Mouse (Mus musculus) liver (tissue): ENCODE results near the gene Tshz2.
A peak's percentile ranks its signal among the peaks of the same experiment; 100 is the strongest.

Experiments used
- DNase-seq: peaks from one replicate; pipeline ENCODE4 v3.0.0-alpha.2; 2020; ENCODE audit warnings: mixed read lengths

The Tshz2 gene

DNA sequence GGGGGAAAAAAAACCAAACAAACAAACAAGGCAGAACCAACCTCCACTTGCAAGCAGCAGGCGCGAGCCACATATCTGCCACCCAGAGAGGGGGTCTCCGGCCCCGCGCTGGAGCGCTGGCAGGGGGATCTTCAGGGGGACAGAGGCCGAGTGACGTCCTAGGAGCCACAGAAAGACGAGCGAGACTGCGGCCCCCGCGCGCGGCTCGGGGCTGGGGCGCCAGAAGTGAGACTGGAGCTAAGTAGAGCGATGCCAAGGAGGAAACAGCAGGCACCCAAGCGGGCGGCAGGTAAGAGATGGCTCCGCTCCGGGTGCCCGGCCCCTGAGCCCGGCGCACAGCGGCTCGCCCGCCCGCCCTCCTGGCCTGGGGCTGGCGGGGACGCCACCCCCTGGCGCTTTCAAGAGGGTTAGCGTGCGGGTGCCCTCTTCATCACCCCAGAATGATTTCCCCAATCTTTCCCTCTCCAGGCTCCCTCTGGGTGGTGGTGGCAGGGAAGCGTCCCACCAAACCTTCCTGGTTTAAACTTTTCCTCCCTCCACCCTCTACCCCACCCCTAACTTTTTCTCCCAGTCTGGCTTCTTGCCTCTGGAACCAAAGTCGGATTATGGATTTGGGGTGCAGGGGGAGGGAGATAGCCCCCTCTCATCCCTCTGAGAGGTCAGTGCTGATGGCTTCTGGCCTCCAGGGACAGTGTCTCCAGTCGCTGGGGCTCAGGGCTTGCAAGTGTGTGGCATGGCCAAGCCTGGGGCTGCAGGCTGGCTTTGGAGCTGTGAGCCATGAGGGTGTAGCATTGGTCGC lies 877 bp downstream of the Tshz2 start:
- no peak for DNase-seq

DNA sequence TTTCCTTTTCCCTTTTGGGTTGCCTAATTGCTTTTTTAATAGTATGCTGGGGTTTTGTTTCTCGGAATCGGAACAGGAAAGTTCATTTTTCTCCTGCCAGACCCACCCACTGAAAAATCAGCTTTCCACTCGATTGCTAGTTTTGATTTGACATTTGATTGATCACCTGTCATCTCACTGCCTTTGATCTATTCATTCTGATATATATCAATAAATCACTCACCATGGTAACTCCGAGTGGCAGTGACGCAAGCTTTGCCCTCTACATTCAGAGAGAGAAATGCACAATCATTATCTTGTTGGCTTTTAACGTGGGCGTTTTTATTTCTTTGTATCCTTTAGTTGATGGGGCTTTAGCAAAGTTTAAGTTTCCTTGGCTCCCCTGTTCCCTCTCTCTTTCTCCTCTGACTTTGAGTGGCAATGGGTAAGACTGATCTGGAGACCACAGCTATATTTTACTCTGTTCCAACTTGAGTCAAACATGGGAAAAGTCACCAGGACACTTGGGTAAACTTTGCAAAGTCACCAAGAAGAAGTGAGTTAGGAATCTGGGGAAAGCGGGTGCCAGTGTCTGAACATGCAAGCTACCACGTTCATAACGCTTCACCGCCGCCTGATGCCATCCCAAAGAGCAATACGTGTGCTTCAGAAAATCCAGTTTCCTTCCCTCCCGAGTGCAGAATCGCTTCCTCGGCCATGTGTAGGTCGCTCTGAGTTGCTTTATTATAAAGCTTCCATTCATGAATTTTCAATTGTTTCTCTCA lies 2.0 kb downstream of the Tshz2 start:
- no peak for DNase-seq

DNA sequence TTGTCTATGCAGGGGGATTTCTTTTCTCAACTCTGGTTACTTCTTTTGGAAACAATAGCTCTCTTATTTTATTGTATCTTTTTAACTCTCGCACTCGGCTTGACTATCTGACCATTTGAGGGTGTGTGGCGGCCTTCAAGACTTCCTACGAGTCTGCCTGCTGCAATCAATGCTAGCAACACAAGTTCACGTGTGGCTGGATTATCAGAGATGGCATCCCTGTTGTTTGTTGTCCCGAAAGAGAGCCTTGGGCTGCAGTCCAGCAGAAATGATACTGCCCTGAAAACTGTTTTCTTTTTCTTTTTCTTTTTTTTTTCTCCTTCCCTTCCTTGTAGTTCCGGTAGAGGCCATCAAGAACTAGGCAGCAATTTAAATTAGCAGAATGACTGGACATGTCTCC lies 2.6 kb downstream of the Tshz2 start:
- DNase-seq = no peak

DNA sequence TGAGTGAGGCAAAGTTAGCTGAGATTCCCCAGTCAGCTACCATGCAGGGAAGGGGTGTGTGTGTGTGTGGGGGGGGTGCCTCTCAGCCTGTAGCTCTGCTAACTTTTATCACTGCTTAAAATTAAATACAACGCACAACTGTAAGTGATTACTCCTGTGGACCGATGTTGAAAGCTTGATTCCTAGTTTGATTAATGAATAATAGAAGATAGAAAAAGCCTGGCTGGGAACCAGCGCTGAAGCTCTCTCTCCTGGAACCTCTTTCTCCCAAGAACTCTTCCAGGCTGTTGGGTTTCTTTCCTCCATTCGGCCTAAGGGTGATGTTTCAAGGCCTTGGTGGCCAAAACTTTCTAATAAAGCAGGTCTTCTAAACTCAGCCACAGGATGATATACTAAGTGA lies 3.6 kb downstream of the Tshz2 start:
- no peak for DNase-seq

DNA sequence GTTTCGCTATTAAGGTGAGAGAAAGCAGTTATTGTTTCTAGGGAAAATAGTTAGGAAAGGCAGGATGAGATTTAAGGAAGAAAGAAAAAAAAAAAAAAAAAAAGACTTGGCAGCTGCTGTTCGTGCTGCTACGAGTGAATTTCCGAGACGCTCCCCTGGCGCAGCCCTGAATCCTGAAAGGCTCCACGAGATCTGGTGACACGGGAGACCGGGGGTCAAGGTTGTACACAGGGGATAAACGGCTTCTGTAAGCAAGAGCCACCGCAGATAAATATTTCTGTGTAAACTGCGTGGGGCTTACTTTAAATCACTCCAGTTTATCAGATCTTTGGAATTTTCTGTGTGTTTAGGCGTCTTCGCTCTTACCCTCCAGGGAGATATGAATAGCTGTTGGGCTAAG lies 8.7 kb downstream of the Tshz2 start:
- DNase-seq = no peak

DNA sequence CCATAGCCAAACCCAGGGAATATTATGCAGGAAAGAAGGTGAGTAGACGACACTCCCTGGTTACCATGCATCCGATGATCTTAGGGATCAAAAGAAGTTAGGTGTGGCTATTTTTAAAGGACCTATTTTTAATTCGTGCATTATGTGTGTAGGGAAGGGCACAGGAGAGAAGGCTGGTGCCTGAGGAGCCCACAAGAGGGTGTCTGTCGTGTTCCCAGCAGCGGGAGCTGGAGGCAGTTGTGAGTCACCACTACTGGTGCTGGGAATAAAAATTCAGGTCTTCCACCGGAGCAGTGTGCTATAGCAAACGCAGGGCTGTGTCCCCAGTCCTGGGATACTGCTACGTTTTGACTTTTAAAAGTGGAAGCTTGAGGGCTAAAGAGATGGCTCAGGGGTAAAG lies 9.6 kb downstream of the Tshz2 start:
- no peak for DNase-seq

DNA sequence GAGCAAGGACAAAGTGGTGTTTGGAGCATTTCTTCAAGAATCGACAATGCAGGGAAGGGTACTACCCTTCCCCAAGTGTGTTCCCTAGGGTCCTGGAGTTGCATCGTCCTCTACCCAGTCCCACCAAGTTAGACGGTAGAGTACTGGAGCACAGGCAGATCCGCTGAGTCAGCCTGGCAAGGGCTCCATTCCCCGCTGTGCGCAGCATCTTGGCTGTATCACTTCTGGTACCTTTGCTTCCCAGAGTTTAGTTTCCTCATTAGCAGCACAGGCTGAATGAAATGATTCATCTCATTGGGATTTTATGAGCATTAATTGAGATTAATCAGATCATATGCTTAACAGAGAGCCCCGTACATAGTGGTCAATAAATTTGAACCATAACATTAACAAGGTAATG lies 14.3 kb downstream of the Tshz2 start:
- no peak for DNase-seq

DNA sequence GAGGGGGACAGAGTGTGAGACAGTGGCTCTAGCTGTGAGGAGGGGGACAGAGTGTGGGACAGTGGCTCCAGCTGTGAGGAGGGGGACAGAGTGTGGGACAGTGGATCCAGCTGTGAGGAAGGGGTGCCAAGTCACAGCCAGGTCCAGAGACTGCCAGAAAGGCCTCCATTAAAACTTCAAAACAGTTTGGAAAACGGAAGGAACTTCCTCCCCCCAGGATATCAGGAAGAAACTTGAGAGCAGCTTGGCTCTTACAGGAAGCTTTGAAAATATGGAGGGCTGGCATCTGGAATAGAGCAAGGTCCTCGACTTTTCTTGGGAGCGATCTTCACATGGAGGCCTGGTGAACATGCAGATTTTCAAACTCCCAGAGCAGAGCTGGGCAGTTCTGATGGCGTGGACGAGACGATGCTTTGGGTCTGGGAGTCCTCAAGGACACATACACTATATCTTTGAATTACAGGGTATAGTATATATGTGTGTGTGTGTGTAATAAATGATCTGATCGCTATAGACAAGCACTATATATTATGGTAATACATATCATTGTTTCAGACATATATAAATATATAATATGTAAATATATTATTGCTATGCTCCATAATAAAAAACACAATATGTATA lies 16.6 kb downstream of the Tshz2 start:
- DNase-seq = no peak

DNA sequence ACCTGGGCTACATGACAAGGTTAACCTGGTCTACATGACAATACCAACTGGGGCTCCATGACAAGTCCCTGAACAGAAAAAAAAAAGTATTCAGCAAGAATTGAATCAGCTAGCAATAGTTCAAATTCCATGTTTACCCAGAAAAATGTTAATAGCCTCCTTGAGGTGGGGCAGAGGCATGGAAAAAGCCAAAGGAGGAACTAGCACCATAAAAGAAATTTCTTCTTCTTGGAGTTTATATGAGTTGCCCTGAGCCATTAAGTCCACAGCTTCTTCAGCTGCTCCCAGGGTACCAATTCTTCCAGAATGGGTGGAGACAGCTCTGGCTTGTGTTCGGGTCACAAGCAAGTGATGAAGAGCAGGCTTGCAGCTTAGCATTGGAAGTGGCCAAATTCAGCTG lies 20.5 kb downstream of the Tshz2 start:
- no peak for DNase-seq

DNA sequence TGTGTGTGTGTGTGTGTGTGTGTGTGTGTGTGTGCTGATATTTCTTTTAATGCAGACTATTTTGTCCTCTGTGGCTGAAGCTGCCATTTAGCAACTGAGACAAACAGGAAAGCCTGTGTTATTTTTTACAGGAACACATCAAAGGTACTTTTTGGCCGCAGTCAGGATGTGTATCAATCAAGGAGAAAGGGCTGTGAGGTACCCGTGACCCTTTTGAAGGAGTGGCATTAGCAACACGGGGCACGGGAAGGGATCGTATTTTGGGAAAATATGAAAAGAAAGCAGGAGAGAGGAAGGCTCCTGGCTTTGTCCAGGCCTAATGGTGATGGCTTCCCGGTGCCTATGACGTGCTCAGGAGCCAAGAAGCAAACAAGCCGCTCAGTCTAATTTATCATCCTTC lies 31.0 kb downstream of the Tshz2 start:
- no peak for DNase-seq

DNA sequence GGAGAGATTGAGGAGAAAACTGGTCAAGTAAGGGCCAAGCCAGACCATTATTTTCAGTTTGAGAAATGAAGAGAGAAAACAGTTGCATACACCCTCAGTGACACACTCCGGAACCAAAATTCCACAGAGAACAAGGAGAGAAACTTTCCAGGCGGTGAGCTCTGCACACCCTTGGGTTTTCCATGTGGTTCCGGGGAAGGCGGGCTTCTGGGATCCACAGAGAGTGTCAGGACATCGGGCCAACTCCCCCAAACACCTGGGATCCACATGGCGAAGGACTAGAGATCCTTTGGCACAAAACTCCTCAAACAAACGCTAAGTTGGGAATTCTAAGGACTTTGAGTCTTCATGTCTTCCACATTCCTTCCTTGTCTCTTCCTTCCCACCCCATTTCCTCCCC lies 38.5 kb downstream of the Tshz2 start:
- no peak for DNase-seq

DNA sequence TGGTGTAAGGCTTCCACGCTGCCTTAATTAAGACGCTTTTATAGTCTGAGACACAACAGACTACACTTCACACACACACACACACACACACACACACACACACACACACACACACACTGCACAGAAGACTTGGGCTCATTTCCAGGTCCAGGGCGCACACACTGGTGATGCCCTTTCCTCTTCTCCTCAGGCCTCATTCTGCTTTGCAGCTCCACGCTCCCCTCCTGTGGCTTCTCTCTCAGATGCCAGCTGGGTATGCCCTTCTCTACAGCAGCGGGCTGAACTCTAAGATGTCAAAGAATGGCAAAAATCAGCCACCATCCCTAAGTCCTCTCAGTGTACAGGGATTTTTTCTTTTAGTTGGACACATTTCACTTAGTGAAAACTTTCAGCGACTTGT lies 41.0 kb downstream of the Tshz2 start:
- DNase-seq = no peak

DNA sequence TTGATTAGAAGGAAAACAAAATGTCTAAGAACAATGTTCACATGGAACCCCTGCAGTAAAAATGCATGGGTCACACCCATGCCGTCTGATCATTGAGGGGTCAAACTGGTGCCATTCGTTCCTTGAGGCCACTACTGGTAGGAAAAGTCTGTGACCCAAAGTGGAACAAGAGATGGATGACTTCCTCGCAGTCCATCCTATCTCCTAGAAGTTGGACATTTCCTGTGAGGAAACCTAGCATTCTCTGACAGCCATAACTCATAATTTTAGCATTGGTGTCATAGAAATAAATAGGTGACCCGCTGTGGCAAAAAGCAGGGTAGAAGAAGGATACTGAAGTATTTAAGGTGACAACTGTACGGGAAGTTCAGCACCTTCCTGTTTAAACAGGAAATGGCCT lies 41.4 kb downstream of the Tshz2 start:
- DNase-seq = no peak

DNA sequence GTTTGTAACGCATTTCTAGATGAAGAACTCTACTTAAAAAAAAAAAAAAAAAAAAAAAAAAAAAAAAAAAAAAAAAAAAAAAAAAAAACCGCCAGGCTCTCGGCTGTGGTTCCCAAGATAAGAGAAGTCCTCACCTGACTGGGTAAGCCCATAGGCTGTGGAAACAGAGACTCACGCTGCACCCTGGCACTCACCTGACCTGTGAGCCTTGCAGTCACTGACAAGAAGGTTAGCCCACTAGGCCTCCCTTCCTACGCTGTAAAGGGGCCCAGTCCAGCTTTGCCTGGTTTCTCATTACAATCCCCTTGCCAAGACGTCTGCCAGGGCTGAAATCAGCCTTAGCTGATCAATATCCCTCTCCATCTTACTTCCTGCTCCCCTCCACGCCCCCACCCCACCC lies 46.5 kb downstream of the Tshz2 start:
- DNase-seq = no peak

DNA sequence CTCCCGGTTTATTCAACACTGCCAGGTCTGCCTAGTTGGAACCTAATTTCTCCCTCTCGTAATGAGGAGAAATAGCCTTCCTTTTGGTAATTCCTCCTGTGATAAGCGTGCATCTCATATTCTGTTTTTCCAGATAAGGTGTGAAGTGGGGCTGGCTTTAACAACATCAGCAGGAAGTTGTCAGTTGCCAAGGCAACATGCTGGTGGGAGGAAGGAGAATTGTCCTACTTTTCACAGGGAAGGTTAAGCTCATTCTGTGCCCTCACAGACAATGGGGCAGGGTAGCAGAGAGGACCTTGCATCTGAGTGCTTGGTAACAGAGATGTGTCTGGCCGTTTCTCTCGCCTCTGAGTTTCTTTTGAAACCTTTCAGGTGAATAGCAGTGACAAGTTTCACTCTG lies 47.1 kb downstream of the Tshz2 start:
- DNase-seq = no peak

DNA sequence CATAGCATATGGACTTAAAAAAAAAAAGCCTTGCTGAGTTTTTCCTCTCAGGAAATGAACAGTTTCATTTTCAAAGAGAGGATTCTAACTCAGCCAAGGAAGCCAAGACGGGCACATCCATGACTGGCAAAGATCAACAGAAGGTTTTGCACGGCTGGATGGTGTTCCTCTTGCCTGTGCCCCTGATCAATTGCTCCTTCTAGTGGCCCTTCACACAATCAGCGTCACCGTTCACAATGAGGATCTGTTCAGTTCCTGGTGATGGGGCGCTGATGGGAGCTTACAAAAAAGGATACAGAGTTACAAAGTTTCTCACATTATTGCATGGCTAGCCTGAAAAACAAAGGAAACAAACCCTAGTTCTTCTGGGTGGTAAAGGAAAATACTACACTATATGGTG lies 52.4 kb downstream of the Tshz2 start:
- DNase-seq = no peak

DNA sequence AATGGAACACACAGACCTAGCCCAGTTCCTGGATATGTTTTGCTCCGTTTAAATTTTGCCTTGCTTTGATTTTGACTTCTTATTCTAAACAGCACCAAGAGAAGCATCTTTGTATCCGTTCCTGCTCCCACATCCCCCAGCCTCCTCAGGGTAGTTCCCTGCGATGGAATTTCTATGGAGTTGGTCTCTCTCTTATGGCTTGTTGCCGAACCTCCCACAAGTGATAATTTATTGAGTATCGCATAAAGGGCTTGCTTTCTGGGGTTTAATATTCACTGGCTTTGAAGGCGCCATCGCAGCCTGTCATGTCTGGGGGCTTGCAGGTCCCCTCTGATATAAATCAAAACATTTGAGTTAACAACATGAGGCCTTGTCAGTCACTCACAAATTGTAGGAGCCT lies 52.9 kb downstream of the Tshz2 start:
- DNase-seq = no peak

DNA sequence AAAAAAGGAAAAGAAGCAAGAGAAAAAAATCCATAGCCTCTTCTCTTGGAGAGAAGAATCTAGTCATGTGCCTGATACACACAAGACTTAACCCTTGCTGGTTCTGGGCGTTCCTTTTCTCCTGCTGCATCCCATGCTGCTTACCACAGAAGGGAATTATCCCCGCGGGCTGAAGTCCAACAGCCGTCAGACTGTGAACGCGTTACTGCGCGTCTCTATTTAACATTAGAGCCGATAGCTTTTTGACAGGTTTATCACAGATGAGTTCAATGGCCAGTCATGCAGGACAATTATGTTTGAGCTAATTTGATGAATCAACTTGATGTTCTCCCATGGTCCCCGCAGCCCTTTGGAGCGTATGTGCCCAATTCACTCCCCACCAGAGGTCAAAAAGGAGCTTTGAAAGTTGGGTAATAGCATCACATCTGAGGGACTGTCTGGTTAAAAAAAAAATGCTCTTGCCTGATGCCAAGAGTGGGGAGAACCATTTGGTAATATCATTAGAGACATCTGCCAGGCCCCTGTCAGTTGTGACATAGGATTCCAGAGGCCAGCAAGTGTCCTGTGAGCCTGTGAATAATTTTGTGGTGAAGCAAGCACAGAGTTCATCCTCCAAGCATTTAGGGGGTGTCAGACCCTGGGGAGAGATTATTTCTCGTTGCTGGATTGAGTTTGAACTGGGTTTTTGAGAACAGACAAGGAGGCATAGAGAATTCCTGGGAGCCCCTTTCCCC lies 54.1 kb downstream of the Tshz2 start:
- no peak for DNase-seq

DNA sequence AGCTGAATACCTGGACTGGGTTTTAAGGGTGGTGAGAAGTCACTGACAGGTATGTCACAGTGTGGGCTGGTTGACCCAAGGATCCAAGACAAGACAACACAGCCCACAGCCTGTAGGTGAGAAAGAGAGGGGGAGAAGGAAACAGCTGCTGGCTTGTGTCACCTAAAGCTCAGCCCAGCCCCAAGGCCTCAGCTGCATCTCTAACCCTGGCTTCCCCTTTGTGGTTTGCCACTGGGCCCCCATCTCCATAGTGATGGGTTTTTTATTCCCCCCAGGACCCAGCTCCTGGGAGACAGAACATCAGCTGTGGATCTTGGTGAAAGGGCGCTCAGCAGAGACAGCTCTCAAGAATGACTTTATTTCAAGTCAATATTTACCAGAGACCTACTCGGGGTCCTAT lies 57.2 kb downstream of the Tshz2 start:
- DNase-seq = no peak

DNA sequence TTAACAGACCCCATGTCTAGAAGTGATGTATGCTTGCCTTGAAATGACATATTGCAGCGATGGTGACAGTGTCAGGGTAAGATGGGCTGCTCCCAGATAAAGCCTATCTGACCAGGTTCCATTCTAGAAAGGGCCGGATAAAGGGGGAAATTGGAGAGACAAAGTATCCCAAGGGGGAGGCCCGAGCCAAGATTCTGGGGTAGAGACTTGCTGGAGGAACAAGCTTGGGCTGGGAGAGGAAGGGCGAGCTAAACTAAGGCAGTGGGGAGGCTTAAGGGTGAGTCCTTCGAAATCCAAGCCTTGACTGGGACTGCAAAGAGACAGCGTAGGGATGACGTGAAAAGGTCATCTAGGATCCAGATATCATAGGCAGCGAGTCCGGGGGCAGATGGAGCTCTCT lies 61.7 kb downstream of the Tshz2 start:
- no peak for DNase-seq

DNA sequence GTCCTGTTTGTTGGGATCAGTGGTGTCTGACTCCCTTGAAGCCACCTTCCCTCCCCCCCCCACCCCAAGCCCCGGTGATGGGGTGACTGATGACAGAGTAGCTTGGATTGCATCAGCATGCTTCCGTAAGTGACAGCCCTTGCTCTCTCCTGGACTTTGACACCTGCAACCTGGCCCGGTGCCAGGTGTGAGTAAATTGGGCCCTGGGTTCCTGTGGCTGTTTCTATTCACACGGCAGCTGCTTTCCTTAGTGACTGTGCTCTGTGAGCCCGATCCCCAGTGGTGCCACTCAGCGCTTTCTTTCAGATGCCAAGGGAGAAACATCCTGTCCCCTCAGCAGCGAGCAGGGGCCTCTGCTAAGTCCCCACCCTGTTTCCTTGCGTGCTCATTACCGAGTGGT lies 62.2 kb downstream of the Tshz2 start:
- peak; percentile 57 for DNase-seq

DNA sequence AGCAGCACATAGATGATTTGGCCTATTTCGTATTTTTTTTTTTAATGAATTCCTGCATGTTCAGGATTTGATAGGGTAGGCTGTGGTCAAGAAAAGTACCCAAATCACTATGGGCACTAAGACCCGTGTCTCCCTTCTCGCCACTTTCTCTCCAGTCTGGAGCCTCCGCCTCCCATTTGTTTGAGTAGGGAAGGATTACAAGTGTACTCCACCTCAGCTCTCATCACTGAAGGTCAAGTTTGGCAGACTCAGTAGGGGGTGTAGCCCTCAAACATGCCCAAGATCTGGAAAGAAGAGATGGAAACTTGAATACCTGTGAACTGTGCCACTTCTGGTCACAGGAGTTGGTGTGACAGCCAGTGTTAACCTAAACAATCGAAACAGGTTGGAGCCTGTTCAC lies 66.3 kb downstream of the Tshz2 start:
- DNase-seq = no peak

DNA sequence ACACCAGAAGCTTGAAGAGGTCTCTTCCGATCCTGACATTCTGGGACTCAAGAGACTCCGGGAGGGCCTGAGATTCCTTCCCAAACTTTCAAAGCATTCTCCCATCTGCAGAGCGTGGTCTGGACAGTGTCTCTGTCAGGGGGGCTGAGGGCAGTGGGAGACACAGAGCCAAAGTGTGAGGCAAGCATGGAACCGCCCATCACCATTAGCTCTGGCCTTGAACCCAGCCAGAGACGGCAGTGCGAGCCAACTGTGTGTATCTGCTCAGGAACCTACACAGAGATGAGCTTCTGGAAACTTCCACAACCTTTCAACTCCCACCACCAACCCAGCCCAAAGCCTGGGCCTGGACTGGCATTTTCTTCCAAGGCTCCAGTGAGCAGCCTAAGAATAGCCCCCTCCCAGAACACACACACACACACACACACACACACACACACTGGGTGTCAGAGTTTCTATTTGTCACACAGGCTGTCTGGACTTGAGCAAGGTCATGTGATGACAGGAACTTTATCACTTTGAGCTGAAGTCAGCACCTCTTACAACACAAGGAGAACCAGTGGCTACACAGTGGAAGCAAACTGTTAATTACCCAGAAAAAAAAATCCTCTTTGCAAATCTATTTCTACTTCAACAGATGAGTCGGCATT lies 67.2 kb downstream of the Tshz2 start:
- DNase-seq = peak; percentile 46
